Mouse (Mus musculus) gonadal fat pad, adult 2 months (tissue): ENCODE results near the gene Lars2. TPM values are rescaled to one million over a fixed set of nuclear protein-coding genes. Genes with fewer than 3 reads are reported as not detected.
"Not testable (repeated sequence)": the region's sequence is repeated elsewhere in the genome, so short reads cannot be mapped to it uniquely, and the experiment has no call there.

Source experiments
- DNase-seq: peaks from one replicate; pipeline ENCODE4 v3.0.0-alpha.2; 2012; ENCODE audit warnings: low read depth
- polyA plus RNA-seq: library from polyadenylated mRNA; depleted of rRNA; stranded (reverse); fragments of >200 nt; gene quantifications from 2 replicates; pipeline ENCODE4 v1.2.3, GENCODE M21; 2012

The Lars2 gene
- polyA plus RNA-seq, 1 experiment: 214 TPM

GRCm38 (mm10) chr9:123391140-123391849, 24.6 kb downstream of the Lars2 start:
- DNase-seq: no peak

- DNase-seq: no peak
Measured at GRCm38 (mm10) chr9:123394856-123395255, 28.1 kb downstream of the Lars2 start.

GRCm38 (mm10) chr9:123397701-123398100, 31.0 kb downstream of the Lars2 start:
- no peak for DNase-seq

GRCm38 (mm10) chr9:123402215-123402614, 35.5 kb downstream of the Lars2 start:
- DNase-seq: no peak

- no peak for DNase-seq
Measured at GRCm38 (mm10) chr9:123403031-123403430, 36.3 kb downstream of the Lars2 start.

- DNase-seq: no peak
Measured at GRCm38 (mm10) chr9:123405231-123405630, 38.5 kb downstream of the Lars2 start.

GRCm38 (mm10) chr9:123408771-123409170, 42.0 kb downstream of the Lars2 start:
- no peak for DNase-seq

GRCm38 (mm10) chr9:123429863-123430262, 63.1 kb downstream of the Lars2 start:
- no peak for DNase-seq

GRCm38 (mm10) chr9:123430973-123431372, 64.2 kb downstream of the Lars2 start:
- no peak for DNase-seq

- DNase-seq: no peak
Measured at GRCm38 (mm10) chr9:123438223-123438622, 71.5 kb downstream of the Lars2 start.

- no peak for DNase-seq
Measured at GRCm38 (mm10) chr9:123440230-123441058, 73.7 kb downstream of the Lars2 start.

- not testable (repeated sequence) for DNase-seq
Measured at GRCm38 (mm10) chr9:123447101-123447500, 80.4 kb downstream of the Lars2 start.

- DNase-seq: no peak
Measured at GRCm38 (mm10) chr9:123448594-123448993, 81.9 kb downstream of the Lars2 start.

- DNase-seq: no peak
Measured at GRCm38 (mm10) chr9:123450174-123450573, 83.4 kb downstream of the Lars2 start.

GRCm38 (mm10) chr9:123451772-123452171, 85.0 kb downstream of the Lars2 start:
- DNase-seq: no peak

GRCm38 (mm10) chr9:123456634-123457602, 90.2 kb downstream of the Lars2 start:
- no peak for DNase-seq

- DNase-seq: no peak
Measured at GRCm38 (mm10) chr9:123457603-123458002, 90.9 kb downstream of the Lars2 start.

- no peak for DNase-seq
Measured at GRCm38 (mm10) chr9:123467141-123467620, 100.5 kb downstream of the Lars2 start.

GRCm38 (mm10) chr9:123468406-123469085, 101.8 kb downstream of the Lars2 start:
- DNase-seq: no peak

- DNase-seq: no peak
Measured at GRCm38 (mm10) chr9:123469087-123469486, 102.4 kb downstream of the Lars2 start.

GRCm38 (mm10) chr9:123473377-123473776, 106.7 kb downstream of the Lars2 start:
- DNase-seq: no peak
